Mouse (Mus musculus): ENCODE results near the gene Paqr3.

The Paqr3 gene

GRCm38 (mm10) chr5:97056791-97057450 lies 54.5 kb downstream of the Paqr3 start:
- no peak for TF ChIP-seq GATA4 (IDR thresholded peaks at IDR 0.05; ENCODE audit: insufficient replicate concordance, low read length)

- TF ChIP-seq GATA4 (IDR thresholded peaks at IDR 0.05; ENCODE audit: insufficient replicate concordance, low read length), result no peak
These were observed 55.0 kb downstream of the Paqr3 start for GRCm38 (mm10) chr5:97056359-97056758.

- TF ChIP-seq GATA4 (IDR thresholded peaks at IDR 0.05; ENCODE audit: insufficient replicate concordance, low read length), result peak; percentile 31; the same call in 1 of the 2 replicates
These were observed 55.8 kb downstream of the Paqr3 start for GRCm38 (mm10) chr5:97055511-97056068.

GRCm38 (mm10) chr5:97054801-97055200 lies 56.6 kb downstream of the Paqr3 start:
- no peak for TF ChIP-seq GATA4 (IDR thresholded peaks at IDR 0.05; ENCODE audit: insufficient replicate concordance, low read length)

- TF ChIP-seq GATA4 (IDR thresholded peaks at IDR 0.05; ENCODE audit: insufficient replicate concordance, low read length), result no peak
These were observed 57.2 kb downstream of the Paqr3 start for GRCm38 (mm10) chr5:97054166-97054565.

- no peak for TF ChIP-seq GATA4 (IDR thresholded peaks at IDR 0.05; ENCODE audit: insufficient replicate concordance, low read length)
These were observed 62.5 kb downstream of the Paqr3 start for GRCm38 (mm10) chr5:97048905-97049304.

GRCm38 (mm10) chr5:97046680-97047079 lies 64.7 kb downstream of the Paqr3 start:
- TF ChIP-seq GATA4 (IDR thresholded peaks at IDR 0.05; ENCODE audit: insufficient replicate concordance, low read length), result no peak

GRCm38 (mm10) chr5:97045260-97045659 lies 66.1 kb downstream of the Paqr3 start:
- no peak for TF ChIP-seq GATA4 (IDR thresholded peaks at IDR 0.05; ENCODE audit: insufficient replicate concordance, low read length)

Measured in liver, adult (tissue).